23 mouse cellular contexts compared by ENCODE assay signal in the genomic region with DNA sequence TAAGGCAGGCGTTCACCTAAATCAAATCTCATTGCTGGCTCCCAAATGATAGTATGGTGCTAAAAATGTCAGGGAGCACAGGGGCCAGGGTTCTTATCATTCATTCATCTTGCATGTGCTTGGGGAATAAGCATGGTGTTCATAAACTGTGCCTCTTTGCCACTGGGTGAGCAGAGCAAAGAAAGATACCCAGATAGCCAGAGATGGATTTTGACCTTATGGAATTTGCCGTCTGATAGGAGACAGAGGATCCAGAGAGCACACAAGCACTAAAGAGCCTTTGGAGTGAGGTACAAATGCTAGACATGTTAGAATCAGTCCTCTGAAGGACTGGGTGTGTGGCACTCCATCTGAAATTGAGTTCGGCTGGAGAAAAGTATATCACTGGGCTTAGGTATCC. TPM values are rescaled to one million over a fixed set of nuclear protein-coding genes. Genes with fewer than 3 reads are reported as not detected.
DNase-seq lines count a peak whose midpoint lies in the region; ATAC-seq and TF ChIP-seq lines count a peak whose summit lies in the region.
"Had no signal": no experiment of that assay in that cellular context is flagged by ENCODE, and none has a peak within 500 bp of the region (broad histone marks: within the 10 kb centered on the region; RNA-seq: fewer than 3 reads in every experiment).

No protein-coding gene starts in this region.

- peaks cover 18% of the 10 kb centered on the region for H3K4me1 ChIP-seq in kidney, adult 2 months (ENCODE audit: control insufficient read depth, insufficient read depth, low read length)
- H3K4me1 ChIP-seq in intestine, embryonic 15.5 days (replicated peaks), result peaks cover 8% of the 10 kb centered on the region; the same call in 1 of the 2 replicates
- peaks cover 3% of the 10 kb centered on the region for H3K4me1 ChIP-seq in intestine, embryonic 16.5 days (ENCODE audit: control insufficient read depth, insufficient read depth, low read length)
- peaks cover 22% of the 10 kb centered on the region; the same call in 1 of the 2 replicates for H3K4me1 ChIP-seq in small intestine, adult 2 months (ENCODE audit: control insufficient read depth, insufficient read depth, insufficient read length, low read length)
- no peaks in the 10 kb centered on the region for H3K4me1 ChIP-seq in liver, postnatal 0 days (ENCODE audit: insufficient read depth)
- H3K4me1 ChIP-seq: embryonic facial prominence, embryonic 13.5 days; embryonic facial prominence, embryonic 15.5 days; forebrain, embryonic 10.5 days; forebrain, embryonic 12.5 days had no signal

- WGBS in kidney, adult 2 months, result 77% methylated on average over 3 of the region's 3 CpGs
- WGBS in intestine, embryonic 15.5 days, result 82% methylated on average over 3 of the region's 3 CpGs
- WGBS in intestine, embryonic 16.5 days, result 71% methylated on average over 3 of the region's 3 CpGs
- whole genome bisulfite sequencing in small intestine, adult 2 months, result 41% methylated on average over 3 of the region's 3 CpGs
- 68% methylated on average over 3 of the region's 3 CpGs for WGBS in liver, postnatal 0 days (ENCODE audit: insufficient replicate concordance)

- no peaks in the 10 kb centered on the region for H3K9me3 ChIP-seq in intestine, embryonic 15.5 days
- H3K9me3 ChIP-seq in intestine, embryonic 16.5 days (ENCODE audit: control insufficient read depth, low read length), result no peaks in the 10 kb centered on the region
- no peaks in the 10 kb centered on the region for H3K9me3 ChIP-seq in liver, postnatal 0 days (ENCODE audit: low read length)
- H3K9me3 ChIP-seq: embryonic facial prominence, embryonic 13.5 days; embryonic facial prominence, embryonic 15.5 days; forebrain, embryonic 10.5 days; forebrain, embryonic 12.5 days had no signal

- peak; percentile 40; the same call in 1 of the 2 replicates for ATAC-seq in intestine, embryonic 15.5 days
- peak; percentile 73 for ATAC-seq in intestine, embryonic 16.5 days
- no peak for ATAC-seq in liver, postnatal 0 days
- ATAC-seq: forebrain, embryonic 14.5 days had no signal

- H3K27ac ChIP-seq in kidney, adult 2 months (ENCODE audit: insufficient read depth, low read depth, low read length), result peak overlapping the region; percentile 96
- H3K27ac ChIP-seq in intestine, embryonic 15.5 days, result no peak overlapping the region
- no peak overlapping the region for H3K27ac ChIP-seq in intestine, embryonic 16.5 days (ENCODE audit: low read length)
- peak overlapping the region; percentile 94 for H3K27ac ChIP-seq in small intestine, adult 2 months (ENCODE audit: insufficient read depth, low read depth, low read length)
- no peak overlapping the region for H3K27ac ChIP-seq in liver, postnatal 0 days (ENCODE audit: low read depth)
- H3K27ac ChIP-seq: embryonic facial prominence, embryonic 13.5 days; embryonic facial prominence, embryonic 15.5 days; forebrain, embryonic 10.5 days; forebrain, embryonic 12.5 days had no signal

- H3K9ac ChIP-seq in intestine, embryonic 15.5 days, result no peak overlapping the region
- no peak overlapping the region for H3K9ac ChIP-seq in intestine, embryonic 16.5 days (ENCODE audit: low read depth, low read length)
- H3K9ac ChIP-seq in liver, postnatal 0 days (replicated peaks), result no peak overlapping the region
- H3K9ac ChIP-seq: embryonic facial prominence, embryonic 13.5 days; embryonic facial prominence, embryonic 15.5 days; forebrain, embryonic 12.5 days had no signal

- H3K4me3 ChIP-seq in kidney, adult 2 months (ENCODE audit: insufficient read depth, low read depth, low read length), result no peak overlapping the region
- no peak overlapping the region for H3K4me3 ChIP-seq in intestine, embryonic 15.5 days (replicated peaks)
- no peak overlapping the region for H3K4me3 ChIP-seq in intestine, embryonic 16.5 days (ENCODE audit: low read length)
- H3K4me3 ChIP-seq in small intestine, adult 2 months (ENCODE audit: low read depth, low read length), result no peak overlapping the region
- H3K4me3 ChIP-seq in liver, postnatal 0 days (ENCODE audit: low read depth, low read length), result no peak overlapping the region
- H3K4me3 ChIP-seq: embryonic facial prominence, embryonic 13.5 days; embryonic facial prominence, embryonic 15.5 days; erythroblast, embryonic 14.5 days; forebrain, embryonic 10.5 days; forebrain, embryonic 12.5 days had no signal

- TF ChIP-seq EP300 in liver, postnatal 0 days (IDR thresholded peaks at IDR 0.05; ENCODE audit: low read depth), result no peak

- no peaks in the 10 kb centered on the region for H3K36me3 ChIP-seq in kidney, adult 2 months (ENCODE audit: control insufficient read depth, insufficient read depth, low read length)
- H3K36me3 ChIP-seq in intestine, embryonic 15.5 days, result no peaks in the 10 kb centered on the region
- H3K36me3 ChIP-seq in intestine, embryonic 16.5 days (ENCODE audit: control insufficient read depth, insufficient read depth, low read length), result no peaks in the 10 kb centered on the region
- no peaks in the 10 kb centered on the region for H3K36me3 ChIP-seq in small intestine, adult 2 months (ENCODE audit: control insufficient read depth, insufficient read depth, low read length)
- no peaks in the 10 kb centered on the region for H3K36me3 ChIP-seq in liver, postnatal 0 days (replicated peaks; ENCODE audit: insufficient read depth, low read length)
- H3K36me3 ChIP-seq: embryonic facial prominence, embryonic 13.5 days; embryonic facial prominence, embryonic 15.5 days; forebrain, embryonic 10.5 days; forebrain, embryonic 12.5 days had no signal

- no peak for DNase-seq in kidney, adult 2 months
- no peak for DNase-seq in kidney, adult 9 months
- DNase-seq in lung, postnatal 10 days, result no peak
- DNase-seq in liver, postnatal 0 days, result no peak
- DNase-seq: adrenal gland, adult 2 months; adrenal gland, postnatal 10 days; adrenal gland, postnatal 25 days; cerebellum, adult 11 months; cerebellum, adult 18-20 months; cerebellum, adult 8-10 months; cerebellum, adult 9-11 months; cerebellum, postnatal 14 days; cerebellum, postnatal 36 days; embryo, embryonic 11 days had no signal

- H3K4me2 ChIP-seq in intestine, embryonic 15.5 days (replicated peaks), result no peak overlapping the region
- H3K4me2 ChIP-seq in intestine, embryonic 16.5 days (ENCODE audit: low read depth, low read length), result no peak overlapping the region
- no peak overlapping the region for H3K4me2 ChIP-seq in liver, postnatal 0 days (ENCODE audit: low read depth, low read length)
- H3K4me2 ChIP-seq: embryonic facial prominence, embryonic 13.5 days; embryonic facial prominence, embryonic 15.5 days; forebrain, embryonic 12.5 days had no signal

- H3K27me3 ChIP-seq in kidney, adult 2 months (replicated peaks; ENCODE audit: control insufficient read depth, insufficient read depth, low read length), result no peaks in the 10 kb centered on the region
- H3K27me3 ChIP-seq in intestine, embryonic 15.5 days (replicated peaks), result no peaks in the 10 kb centered on the region
- H3K27me3 ChIP-seq in intestine, embryonic 16.5 days (replicated peaks; ENCODE audit: control insufficient read depth, insufficient read depth, low read length), result no peaks in the 10 kb centered on the region
- no peaks in the 10 kb centered on the region for H3K27me3 ChIP-seq in small intestine, adult 2 months (ENCODE audit: control insufficient read depth, insufficient read depth, low read length)
- no peaks in the 10 kb centered on the region for H3K27me3 ChIP-seq in liver, postnatal 0 days (ENCODE audit: insufficient read depth, low read length)
- H3K27me3 ChIP-seq: embryonic facial prominence, embryonic 13.5 days; embryonic facial prominence, embryonic 15.5 days; forebrain, embryonic 12.5 days had no signal

- TF ChIP-seq CTCF in kidney, adult 2 months (conservative IDR thresholded peaks at IDR 0.05; ENCODE audit: insufficient read depth, insufficient read length, low read depth, low read length), result no peak
- TF ChIP-seq CTCF in small intestine, adult 2 months (IDR thresholded peaks at IDR 0.05; ENCODE audit: extremely low read depth, insufficient read length, insufficient replicate concordance, low read depth, low read length), result no peak
- TF ChIP-seq CTCF in liver, postnatal 0 days (IDR thresholded peaks at IDR 0.05; ENCODE audit: low read depth), result no peak

- TF ChIP-seq POLR2A in kidney, adult 2 months (IDR thresholded peaks at IDR 0.05; ENCODE audit: low read depth, low read length), result no peak
- TF ChIP-seq POLR2A in small intestine, adult 2 months (IDR thresholded peaks at IDR 0.05; ENCODE audit: low read depth, low read length), result no peak

RNA-seq across cellular contexts. Expression of gene Ppargc1a, which starts 16.7 kb away (rescaled TPM):
- 23.0 and 23.1 TPM in 2 replicates for polyA plus RNA-seq in kidney, adult 2 months (2012; rRNA removed)
- 6.9 and 7.1 TPM in 2 replicates for polyA plus RNA-seq in intestine, embryonic 15.5 days (2015; fragmentation: Nextera tagmentation; extraction: Ambion mirVana)
- polyA plus RNA-seq in intestine, embryonic 16.5 days (2015; fragmentation: Nextera tagmentation; extraction: Ambion mirVana), result 8.9 and 10.5 TPM in 2 replicates
- polyA plus RNA-seq in small intestine, adult 2 months (2012; rRNA removed), result 2.1 and 9.0 TPM in 2 replicates
- 4.4 and 7.1 TPM in 2 replicates for polyA plus RNA-seq in liver, postnatal 0 days (2015; fragmentation: Nextera tagmentation; extraction: Ambion mirVana)
- polyA plus RNA-seq: erythroblast, embryonic 14.5 days had no signal

Comparison
In these comparisons a context has a peak if more than half of its experiments do, and no peak if none do; other contexts are left out.
1. H3K27ac ChIP-seq: peak in kidney, adult 2 months (single experiment) and small intestine, adult 2 months (single experiment); none in intestine, embryonic 15.5 days (single experiment), intestine, embryonic 16.5 days (single experiment) and liver, postnatal 0 days (single experiment).